Mouse (Mus musculus) skeletal muscle tissue, postnatal 0 days (tissue): ENCODE results near the gene Cyth3. TPM values are rescaled to one million over a fixed set of nuclear protein-coding genes. Genes with fewer than 3 reads are reported as not detected.

ENCODE experiments used
- polyA plus RNA-seq: library from polyadenylated mRNA; unstranded; fragments of >200 nt; fragmentation: Nextera tagmentation; extraction: Ambion mirVana; gene quantifications from 2 replicates; pipeline ENCODE4 v1.2.1, GENCODE M21; 2015

Cyth3 gene
- 26.8 and 28.4 TPM in 2 replicates for polyA plus RNA-seq

DNA sequence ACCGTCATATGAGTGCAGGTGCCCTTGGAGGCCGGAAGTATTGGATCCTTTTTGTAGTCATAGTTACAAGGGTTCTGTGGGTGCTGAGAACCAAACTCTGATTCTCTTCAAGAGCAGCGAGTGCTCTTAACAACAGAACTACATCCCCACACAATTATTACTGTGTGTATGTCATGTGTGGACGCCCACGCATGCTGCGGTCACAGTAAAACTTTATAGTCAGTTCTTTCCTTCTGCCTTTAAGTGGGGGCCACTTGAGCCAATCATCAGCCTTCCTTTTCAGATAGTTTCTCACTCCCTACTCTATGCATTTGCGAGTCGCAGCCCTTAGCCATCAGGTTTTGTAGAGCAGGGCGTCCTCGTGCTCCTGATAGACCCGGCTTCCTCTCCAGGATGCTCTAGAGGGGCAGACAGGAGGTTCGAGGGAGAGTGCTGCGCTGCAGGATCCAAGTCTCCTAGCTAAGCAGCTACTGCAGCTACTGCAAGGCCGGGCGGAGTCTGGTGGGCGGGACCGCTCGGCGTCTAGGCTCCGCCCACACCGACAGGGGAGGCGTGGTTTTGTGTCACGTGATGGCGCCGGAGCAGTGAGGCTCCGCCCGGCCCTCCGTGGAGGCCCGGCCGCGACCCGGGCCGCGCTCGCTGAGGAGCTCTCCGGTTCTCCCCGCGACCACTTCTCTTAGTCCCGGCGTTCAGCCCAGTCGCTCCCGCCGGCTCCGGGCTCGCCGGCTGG, at the start of gene Cyth3:
Gene Cyth3 (plus strand): TSS at position 555 of the 730 bp plus-strand sequence.

GRCm38 (mm10) chr5:143732180-143732891, 110.1 kb downstream of the Cyth3 start, which contains the start of gene Usp42:
Usp42 (minus strand) TSS chr5:143732280.

Other genes starting within 250 kb of the Cyth3 start
- 169 and 210 TPM in 2 replicates for gene Kdelr2, start 218.6 kb upstream of the Cyth3 start, polyA plus RNA-seq
- 4.5 and 5.3 TPM in 2 replicates for gene Daglb, start 157.9 kb upstream of the Cyth3 start, polyA plus RNA-seq
- 232 and 259 TPM in 2 replicates for gene Rac1, start 94.4 kb upstream of the Cyth3 start, polyA plus RNA-seq
- 4.6 TPM in 2 replicates for gene Usp42, start 109.8 kb downstream of the Cyth3 start, polyA plus RNA-seq
- 24.7 and 25.6 TPM in 2 replicates for gene Eif2ak1, start 195.3 kb downstream of the Cyth3 start, polyA plus RNA-seq